Mouse (Mus musculus): ENCODE measurements around the gene Eme1.

GRCm38 (mm10) chr11:94617646-94618045 is 36.1 kb downstream of the Eme1 start:
- TF ChIP-seq CTCF (IDR thresholded peaks at IDR 0.05; ENCODE audit: low read depth) (no peak), EP300 (IDR thresholded peaks at IDR 0.05; ENCODE audit: low read depth) (no peak)

All from liver, postnatal 0 days (tissue).